Mouse (Mus musculus) cerebellum, postnatal 4 days (tissue): ENCODE results near the gene Brd1.
"Not testable (repeated sequence)": the region's sequence is repeated elsewhere in the genome, so short reads cannot be mapped to it uniquely, and the experiment has no call there.

ENCODE experiments used
- DNase-seq, 2 experiments: peaks; one replicate each; pipeline ENCODE4 v3.0.0; 2022; ENCODE audit warnings: low spot score in 2 of 2, mixed read lengths in 1 of 2

Gene Brd1

DNA sequence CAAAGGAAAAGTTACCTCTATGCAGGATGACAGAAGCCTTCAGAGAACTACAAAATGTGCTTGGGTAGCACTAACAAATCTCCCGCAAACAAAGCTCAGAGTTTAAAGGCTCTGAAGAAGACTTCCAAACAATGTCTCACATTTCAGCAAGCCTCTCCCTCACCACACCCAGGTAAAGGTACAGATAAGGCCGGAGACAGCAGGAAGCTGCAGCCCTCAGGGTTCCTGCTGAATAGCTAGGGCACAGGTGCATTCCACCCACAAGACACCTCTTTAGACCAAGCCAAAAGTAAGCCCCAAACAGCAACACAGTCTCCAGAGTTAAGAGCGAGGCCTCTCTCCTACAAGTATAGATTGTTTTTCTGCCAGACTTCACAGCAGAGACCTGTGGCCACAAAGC lies 3.3 kb downstream of the Brd1 start:
- no peak for DNase-seq

DNA sequence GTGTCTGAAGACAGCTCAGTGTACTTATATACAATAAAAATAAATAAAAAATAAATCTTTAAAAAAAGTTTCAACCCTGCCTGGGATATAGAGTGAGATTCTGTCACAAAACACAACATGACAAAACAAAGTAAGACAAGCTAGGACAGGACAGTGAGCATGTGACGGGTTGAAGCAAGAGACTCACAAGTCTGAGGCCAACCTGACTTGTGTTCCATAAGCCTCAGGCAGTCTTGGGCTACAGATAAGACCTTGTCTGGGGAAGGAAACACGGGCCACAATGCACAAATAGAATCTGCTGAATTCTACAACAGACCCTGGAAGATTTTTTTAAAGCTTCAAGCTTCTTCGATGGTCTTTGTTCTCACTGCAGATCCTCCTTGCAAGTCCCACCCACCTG lies 6.8 kb downstream of the Brd1 start:
- no peak for DNase-seq

DNA sequence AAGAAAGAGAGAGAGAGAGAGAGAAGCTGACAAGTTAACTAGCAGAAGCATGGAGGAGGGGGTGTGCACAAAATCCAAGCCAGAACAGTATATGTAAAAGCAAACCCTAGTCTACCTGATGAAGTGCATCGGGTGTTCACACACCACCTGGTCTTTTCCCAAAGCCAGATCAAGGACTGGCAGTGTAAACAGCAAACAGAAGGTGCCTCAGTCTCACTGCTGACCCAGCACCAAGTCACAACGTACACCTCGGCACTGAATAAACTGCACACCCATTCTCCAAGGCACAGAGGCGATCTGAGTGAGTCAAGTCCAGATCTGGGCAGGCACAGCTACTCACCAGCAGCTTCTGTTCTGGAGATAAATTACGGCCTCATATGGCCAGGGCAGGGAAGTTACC lies 9.0 kb downstream of the Brd1 start:
- no peak for DNase-seq

DNA sequence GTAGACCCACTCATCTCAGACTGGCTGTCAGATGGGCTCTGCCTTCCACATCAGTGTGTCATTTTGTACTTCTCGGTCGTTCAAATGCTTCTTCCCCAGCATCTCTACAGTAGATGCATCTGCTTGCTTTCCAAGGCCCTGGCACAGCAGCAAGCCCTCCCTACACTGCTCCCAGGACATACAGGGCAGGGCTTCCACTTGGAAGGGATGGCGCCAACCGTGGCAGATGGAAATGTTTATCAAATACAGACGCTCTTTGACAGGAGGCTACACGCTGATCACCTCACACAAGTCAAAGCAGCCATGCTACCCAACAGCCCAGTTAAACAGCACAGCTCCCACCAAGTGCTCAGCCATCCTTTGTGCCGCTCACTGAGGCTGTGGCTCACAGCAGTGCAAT lies 9.7 kb downstream of the Brd1 start:
- DNase-seq, result no peak

DNA sequence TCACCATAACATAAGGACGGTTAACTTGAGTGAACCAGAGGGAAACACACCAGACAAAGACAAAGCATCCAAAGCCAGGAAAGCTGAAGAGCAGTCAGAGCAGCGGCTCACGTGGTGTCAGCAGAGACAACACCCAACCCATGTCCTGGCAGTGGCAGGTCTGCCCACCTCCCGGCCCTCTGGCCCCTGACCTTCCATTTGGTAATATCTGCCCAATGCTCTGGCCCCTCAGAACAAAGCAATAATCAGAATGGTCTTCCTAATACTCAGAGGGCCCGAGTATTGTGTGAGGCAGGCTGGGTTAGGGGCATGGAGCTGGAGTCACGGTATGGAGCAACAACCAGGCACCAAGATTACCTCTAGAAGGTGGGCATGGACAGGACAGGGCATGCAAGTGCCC lies 10.8 kb downstream of the Brd1 start:
- no peak for DNase-seq

DNA sequence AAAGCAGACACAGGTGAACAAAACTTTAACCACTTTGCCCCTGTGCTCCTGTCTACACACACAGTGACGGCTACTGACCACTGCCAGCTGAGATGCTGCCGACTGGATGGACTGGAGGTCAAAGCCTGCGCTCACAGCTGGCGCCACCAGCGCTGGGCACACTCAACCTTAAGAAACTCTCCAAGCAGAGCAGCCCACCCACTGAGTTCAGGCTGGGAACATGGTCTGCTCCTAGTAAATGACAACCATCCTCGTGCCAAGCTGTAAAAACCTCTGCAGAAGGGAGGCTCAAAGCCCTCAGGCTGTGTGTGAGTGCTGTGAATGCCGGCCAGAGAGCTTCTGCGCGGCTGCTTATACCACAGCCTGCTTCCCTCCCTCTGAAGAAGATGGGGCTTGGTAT lies 16.8 kb downstream of the Brd1 start:
- DNase-seq, result no peak

DNA sequence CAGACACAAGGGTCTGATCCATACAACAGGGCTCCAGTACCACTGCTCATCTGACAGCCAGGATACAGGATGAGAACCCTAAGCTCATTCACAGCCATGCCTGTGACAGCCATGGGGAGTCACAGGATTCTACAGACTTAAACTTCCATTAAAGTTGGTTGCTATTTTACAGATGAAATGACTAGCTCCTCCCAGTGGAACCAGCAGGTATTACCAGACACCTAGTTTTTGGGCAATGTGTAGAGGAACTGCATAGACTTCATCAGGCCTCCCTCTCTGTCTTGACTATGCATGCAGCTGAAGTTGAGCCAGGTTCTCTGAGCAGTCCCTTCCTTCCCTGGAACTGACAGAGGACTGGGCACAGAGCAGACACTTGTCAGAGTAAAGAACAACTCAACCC lies 17.7 kb downstream of the Brd1 start:
- DNase-seq, result no peak

DNA sequence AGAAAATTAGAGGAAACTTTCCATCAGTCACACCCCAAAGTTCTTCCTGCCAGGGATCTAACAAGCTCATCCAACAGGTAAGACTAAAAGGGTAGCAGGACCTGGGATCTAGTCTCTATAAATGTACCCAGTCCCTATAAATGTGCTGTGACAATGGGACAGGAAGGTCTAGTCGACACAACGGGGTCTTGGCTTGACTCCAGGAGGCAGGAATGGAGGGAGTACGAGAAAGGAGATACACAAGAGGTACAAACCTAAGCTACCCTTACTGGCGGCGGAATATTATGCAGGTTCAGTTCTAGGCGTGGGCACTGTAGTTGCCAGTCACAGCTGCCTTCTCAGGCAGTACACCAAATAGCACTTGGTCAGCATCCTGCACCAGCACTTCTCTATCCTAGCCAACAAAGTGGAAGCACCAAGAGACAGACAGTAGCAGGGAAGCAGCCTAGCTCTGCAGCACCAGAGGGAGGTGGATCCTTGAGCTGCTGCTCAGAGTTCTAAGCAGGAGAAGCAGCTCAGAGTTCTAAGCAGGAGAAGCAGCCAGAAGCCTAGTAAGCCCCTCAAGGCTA lies 19.9 kb downstream of the Brd1 start:
- no peak for DNase-seq

DNA sequence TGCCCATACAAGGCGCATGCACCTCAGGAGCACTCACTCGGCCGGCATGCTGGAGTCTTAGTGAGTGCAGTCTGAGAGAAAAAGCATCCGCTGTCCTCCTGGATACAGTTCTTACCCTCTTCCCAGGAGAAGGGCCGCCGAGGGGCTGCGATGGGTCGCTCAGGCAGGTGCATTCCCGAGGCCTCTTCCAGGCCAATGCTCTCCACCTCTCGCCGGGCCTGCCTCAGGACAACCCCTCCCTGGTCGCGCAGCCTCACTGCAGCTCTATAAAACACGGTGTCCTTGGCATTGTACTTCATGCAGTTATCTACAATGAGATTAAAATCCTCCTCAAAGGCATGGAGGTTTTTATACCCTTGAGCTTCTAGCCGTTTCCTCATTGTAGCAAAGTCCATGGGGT lies 21.5 kb downstream of the Brd1 start:
- no peak for DNase-seq

DNA sequence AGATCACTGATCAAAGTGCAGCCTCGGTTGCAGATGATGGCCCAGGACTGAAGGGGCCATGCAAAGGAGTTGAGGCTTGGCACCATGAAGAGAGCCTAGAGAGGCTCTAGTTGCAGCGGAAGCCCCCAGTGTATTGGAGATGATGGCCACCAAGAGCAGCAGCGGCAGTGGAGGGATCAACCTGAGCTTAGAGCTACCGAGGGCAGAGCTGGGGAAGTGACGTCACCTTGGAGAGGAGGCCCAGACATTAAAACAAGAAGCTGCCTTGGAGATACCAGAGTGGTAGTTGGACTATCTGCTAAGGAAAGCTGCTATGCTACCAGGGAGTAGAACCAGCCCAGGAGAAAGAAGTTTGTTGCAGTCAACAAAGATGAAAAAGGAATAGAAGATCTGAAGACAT lies 24.2 kb downstream of the Brd1 start:
- DNase-seq, result no peak

DNA sequence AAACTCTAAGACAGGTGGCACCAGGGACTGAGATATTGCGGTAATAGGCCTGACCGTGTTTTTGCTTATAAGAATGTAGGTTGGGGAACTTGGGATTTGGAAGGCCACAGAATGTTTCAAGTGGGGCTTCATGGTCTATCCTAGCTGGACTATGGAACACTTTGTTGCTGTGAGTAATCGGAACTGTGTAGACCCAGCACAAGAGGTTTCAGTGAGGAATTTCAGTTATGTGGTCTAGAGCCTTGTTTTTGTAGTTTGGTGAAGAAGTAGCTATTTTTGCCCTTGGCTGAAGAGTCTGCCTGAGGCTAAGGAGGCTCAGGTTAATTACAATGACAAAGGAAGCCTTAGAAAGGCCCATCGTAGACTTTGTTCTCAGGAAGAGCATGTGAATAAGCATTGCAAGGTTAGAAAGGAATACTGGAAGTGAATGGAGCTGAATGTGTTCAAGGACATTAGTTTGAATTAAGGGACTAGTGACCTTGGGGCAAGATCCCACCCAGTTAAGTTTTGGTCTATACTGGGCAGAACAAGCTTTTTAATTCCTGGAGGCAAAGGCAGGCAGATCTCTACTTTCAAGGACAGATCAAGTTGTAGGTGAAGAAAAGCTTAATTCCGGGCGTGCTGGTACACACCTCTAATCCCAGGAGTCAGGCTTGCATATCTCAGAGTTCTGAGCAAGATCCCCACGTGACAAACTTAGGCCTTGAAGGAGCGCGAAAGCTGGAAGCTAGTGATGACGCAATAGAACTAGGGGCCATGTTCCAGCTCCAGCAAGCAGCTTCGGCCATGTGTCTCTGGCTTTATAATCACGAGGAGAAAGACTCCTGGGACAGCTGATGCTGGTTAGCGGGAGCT lies 25.1 kb downstream of the Brd1 start:
- no peak for DNase-seq

DNA sequence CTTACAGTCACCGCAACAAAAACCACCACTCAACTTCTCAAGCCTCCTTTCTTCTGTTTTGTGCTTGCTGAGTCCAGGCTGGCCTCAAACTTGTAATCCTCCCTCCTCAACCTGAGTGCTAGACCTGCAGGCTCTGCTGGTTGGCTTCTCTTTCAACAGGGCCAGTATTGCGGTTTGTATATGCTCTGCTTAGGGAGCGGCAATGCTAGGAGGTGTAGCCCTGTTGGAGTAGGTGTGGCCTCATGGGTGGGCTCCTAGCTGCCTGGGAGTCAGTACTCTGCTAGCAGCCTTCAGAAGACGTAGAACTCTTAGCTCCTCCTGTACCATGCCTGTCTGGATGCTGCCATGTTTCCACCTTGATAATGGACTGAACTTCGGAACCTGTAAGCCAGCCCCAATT lies 25.8 kb downstream of the Brd1 start:
- DNase-seq, result no peak

DNA sequence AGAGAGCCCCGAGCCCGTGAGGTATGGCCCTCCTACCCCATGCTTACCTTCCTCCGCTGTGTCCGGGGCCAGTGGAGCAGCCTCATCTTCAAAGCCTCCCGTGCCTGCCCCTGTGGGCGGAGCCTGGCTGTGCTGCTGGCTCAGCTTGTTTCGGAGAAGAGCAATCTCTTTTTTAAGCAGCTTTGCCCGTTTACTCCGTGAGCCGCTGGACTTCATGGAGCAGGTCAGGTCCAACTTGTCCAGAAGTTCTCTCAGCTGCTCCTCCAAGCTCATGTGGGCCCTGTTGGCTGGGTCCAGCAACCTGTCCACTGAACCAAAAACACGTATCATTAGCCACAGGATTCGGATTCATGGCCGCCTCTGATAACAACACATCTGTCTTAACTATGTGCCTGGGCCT lies 27.0 kb downstream of the Brd1 start:
- DNase-seq, result not testable (repeated sequence)

DNA sequence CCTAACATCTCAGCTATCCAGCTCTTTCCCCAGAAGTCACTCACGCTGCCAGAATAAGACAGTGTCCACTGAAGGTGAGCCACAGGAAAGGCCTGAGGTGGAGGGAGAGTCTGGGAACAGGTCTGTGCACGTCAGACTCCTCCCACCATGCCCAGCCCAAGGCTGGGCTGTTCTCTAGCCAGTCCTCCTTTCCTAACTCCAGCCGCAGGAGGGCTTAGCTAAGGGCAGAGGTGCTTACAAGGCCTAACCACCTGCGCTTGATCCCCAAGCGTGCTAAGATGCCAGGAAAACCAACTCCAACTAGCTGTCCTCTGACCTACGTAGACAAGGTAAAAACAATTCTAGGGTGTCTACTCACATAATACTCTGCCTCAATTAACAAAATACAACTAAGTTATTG lies 27.7 kb downstream of the Brd1 start:
- DNase-seq, result no peak

DNA sequence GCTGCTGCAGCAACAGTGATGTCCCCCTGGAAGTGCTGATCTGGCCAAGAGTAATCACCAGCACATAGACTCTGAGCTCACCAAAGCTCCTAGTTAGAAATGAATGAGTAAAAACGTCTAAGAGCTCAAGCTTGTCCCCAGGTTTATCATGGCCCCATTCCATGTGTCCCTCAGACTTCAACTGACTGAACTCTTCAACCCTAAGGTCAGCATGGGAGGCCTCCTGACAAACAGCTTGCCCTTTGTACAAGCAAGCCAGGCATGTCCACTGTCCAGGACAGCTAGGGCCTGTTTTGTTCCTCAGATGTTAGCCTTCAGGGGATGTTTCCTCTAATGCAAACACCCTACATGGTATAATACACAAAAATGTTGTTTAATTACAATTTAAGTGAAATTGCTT lies 29.7 kb downstream of the Brd1 start:
- no peak for DNase-seq

DNA sequence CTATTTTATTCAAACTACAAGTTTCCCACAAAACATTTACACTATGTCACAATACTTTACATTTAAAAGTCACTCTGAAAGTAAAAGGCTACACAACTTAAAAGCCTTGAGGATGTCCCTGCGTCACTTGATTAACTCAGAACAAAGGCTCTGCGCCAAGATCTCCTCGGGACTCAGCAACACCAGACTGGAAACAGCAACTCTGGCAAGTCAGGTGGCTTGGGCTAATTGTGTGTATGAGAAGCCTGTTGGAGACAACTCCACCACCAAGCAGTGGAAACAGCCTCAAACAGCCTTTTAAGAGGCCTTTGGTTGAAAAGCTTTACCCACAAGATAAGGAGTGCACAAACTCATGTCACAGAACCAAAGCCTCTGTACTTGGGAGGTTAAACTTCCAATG lies 31.5 kb downstream of the Brd1 start:
- DNase-seq, result no peak

DNA sequence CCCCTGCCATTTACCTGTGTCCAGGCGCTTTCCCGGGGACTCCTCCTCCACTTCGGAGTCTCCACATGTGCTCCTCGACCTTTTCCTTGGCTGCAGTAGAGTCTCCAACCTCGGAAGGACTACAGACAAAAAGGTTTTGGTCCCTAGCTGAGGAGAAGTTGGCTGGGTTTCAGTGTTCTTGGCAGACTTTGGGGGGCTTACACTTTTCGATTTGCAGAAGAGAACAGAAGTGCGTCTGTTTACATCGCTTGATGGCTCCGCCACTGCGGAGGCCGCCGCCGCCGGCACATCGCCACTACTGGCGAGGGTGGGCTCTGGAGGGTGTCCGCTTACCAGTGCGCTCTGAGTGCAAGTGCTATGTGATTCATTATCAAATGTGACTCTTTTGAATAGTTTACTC lies 33.3 kb downstream of the Brd1 start:
- DNase-seq, result peak in 1 of 2 experiments; percentile 32

DNA sequence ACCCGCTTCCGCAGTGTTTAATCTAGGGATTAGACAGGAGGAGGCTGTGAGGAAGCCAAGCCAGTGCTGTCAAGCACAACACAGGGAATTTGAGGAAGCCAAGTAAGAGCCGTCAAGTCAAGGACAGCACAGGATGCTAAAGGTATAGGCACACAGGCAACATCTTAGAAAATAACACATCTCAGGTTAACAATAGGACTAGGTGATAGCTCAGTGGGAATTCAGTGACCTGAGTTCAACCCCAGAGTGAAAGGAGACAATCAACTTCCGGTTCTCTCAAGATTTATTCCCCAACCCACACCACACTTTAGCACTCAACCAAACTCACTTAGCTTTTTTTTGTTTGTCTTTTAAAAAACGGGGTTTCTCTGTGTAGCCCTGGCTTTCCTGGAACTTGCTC lies 34.5 kb downstream of the Brd1 start:
- DNase-seq, result no peak

DNA sequence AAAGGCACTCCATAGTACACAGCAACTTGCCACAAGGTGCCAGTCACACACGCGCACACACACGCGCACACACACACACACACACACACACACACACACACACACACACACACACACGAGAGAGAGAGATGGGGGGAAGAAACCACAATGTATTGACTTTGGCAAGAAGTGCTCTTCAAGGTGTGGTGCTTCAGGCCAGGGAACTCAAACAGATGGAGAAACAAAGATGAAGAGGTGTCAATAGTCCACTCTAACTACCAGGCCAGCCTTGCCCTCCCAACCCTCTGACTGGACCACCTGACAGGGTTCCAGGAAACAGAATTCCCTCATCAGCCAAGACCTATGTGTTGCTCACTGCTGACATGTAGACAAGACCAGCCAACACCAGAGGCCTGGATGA lies 36.4 kb downstream of the Brd1 start:
- no peak for DNase-seq

DNA sequence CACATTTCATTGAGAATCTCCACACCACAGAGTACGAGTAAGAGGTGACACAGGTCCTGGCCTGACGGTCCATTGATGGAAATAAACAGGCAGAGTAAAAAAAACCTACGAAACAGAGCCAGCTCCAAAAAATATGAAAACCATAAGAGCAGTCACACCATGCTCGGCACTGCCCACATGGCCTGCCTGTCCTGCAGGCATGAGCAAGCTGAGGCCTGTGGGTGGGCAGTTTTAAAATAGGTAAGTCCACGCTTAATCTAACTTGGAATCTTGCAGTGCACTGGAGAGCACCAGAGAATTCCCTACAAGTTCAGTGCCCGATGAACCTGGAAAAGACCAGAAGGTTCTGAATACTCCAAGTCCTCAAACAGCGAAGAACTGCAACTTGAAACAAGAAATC lies 38.0 kb downstream of the Brd1 start:
- no peak for DNase-seq

DNA sequence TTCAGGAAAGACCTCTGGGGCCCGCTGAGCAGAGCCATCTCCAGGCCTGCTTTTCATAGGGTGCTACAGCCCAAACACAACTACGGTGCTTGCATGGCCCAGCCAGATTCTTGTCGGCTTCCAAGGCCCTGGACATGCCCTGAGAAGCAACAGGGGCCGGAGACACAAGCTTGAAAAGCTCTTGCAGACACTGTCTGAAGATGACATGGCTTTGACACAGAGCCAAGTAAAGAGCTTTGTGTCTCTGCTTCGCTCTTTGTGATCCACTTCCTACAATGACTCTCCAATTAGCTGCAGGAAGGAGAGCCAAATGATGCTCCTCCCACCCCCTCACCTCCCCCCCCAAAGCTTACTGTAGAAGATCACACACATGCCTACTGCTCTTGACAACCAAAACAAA lies 40.0 kb downstream of the Brd1 start:
- DNase-seq, result no peak

DNA sequence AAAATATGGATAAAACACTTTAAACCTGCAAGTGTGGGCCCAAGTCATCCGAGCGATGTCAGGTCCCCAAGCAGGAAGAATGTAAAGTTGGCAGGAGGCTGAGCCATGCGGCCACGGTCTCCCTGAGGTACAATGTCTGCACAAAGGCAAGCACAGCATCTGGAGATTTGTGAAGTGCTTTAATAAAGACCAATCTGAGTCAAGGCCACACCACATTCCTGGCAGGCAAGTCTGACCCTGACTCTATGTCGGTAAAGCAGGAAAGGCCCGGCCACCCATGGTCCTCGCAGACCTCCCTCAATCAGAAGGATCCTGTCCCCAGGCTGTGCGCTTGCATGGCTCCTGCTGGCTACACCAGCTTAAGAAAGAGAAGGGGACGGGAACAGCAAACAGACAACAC lies 41.3 kb downstream of the Brd1 start:
- no peak for DNase-seq

DNA sequence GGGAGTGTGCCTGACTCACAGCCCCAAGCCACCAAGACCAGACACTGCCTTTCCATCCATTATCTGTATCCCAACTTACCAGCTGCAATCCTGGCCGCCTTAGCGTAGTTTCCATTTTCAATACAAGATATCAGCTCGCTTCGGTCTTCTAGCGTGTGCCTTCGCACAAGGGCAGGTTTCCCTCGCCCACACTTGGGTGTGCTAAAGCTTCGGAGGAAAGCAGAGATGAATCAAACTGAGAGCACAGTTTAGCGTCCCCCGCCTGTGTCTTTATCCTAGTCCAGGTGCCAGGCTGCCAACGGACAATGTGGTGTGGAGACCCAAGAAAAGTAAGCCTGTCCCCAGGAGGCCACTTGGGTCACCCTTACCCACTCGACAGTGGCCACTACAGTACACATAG lies 42.9 kb downstream of the Brd1 start:
- DNase-seq, result no peak

DNA sequence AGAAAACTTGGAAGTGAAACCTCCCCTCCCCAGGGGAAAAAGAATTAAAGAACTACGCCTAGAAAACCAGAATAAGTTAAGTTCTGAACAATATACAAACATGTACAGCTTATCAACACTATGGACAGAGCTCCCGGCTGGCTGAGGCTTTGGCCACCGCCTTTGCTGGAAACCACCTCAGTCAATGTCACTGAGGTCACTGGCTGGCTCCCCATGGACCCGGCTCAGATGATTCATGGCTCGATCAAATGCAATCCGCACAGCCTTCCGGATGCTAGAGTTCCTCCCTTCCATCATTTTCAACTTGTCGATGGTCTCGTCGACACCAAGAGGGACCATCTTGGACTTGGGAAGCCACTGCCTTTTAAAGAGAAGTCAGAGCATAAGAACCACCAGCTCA lies 45.9 kb downstream of the Brd1 start:
- DNase-seq, result no peak
